ENCODE assay signal across 8 mouse cellular contexts in genomic region chr4:136755364-136755811, GRCm38 (mm10).
DNase-seq lines count a peak whose midpoint lies in the region; ATAC-seq and TF ChIP-seq lines count a peak whose summit lies in the region.

No protein-coding gene starts in this region.

- peak overlapping the region; percentile 60 for H3K9ac ChIP-seq in stomach, embryonic 16.5 days (ENCODE audit: low read length)

- H3K36me3 ChIP-seq in testis, adult 2 months (ENCODE audit: control insufficient read depth, insufficient read depth, low read length), result no peaks in the 10 kb centered on the region
- H3K36me3 ChIP-seq in stomach, embryonic 16.5 days (ENCODE audit: control insufficient read depth, insufficient read depth, low read length), result no peaks in the 10 kb centered on the region

- peak; percentile 43 for DNase-seq in adrenal gland, postnatal 10 days
- DNase-seq in adrenal gland, postnatal 36 days, result no peak
- DNase-seq in testis, postnatal 10 days (ENCODE audit: low spot score), result no peak
- DNase-seq in kidney, postnatal 14 days, result peak; percentile 65
- peak; percentile 86 for DNase-seq in mesoderm, embryonic 11.5 days (ENCODE audit: low read depth, low spot score)

- H3K9me3 ChIP-seq in stomach, embryonic 16.5 days (replicated peaks; ENCODE audit: control insufficient read depth, low read length), result no peaks in the 10 kb centered on the region

- WGBS in stomach, embryonic 16.5 days, result 2% methylated on average over 31 of the region's 31 CpGs

- TF ChIP-seq POLR2A in testis, adult 2 months (IDR thresholded peaks at IDR 0.05; ENCODE audit: control insufficient read depth, low read depth, low read length), result no peak

- 0 out of 2 replicates have a peak, but pooled peaks cover 2% of the 10 kb centered on the region for H3K27me3 ChIP-seq in testis, adult 2 months (ENCODE audit: control insufficient read depth, insufficient read depth, low read length)
- H3K27me3 ChIP-seq in stomach, embryonic 16.5 days (ENCODE audit: control insufficient read depth, insufficient read depth, low read length), result no peaks in the 10 kb centered on the region

- TF ChIP-seq CTCF in testis, adult 2 months (IDR thresholded peaks at IDR 0.05; ENCODE audit: control insufficient read depth, insufficient read depth, insufficient replicate concordance, low read depth, low read length), result no peak

- peak overlapping the region; percentile 61 for H3K4me2 ChIP-seq in stomach, embryonic 16.5 days (ENCODE audit: low read depth, low read length)

- H3K4me1 ChIP-seq in testis, adult 2 months (ENCODE audit: control insufficient read depth, insufficient read depth, low read length), result peaks cover 6% of the 10 kb centered on the region
- H3K4me1 ChIP-seq in stomach, embryonic 16.5 days (ENCODE audit: control insufficient read depth, insufficient read depth, low read length), result peaks cover 40% of the 10 kb centered on the region

- H3K27ac ChIP-seq in testis, adult 2 months (ENCODE audit: control insufficient read depth, insufficient read depth, low read depth, low read length), result no peak overlapping the region
- peak overlapping the region; percentile 51 for H3K27ac ChIP-seq in stomach, embryonic 16.5 days (ENCODE audit: low read length)

- ATAC-seq in stomach, embryonic 16.5 days (ENCODE audit: insufficient read depth, low FRiP score), result peak; percentile 64; the same call in 1 of the 2 replicates
- no peak for ATAC-seq in megakaryocyte, adult 5-6 weeks (ENCODE audit: poor library complexity, severe bottlenecking)

- peak overlapping the region; percentile 27; the same call in 1 of the 2 replicates for H3K4me3 ChIP-seq in testis, adult 2 months (ENCODE audit: control insufficient read depth, low read depth, low read length)
- peak overlapping the region; percentile 38 for H3K4me3 ChIP-seq in stomach, embryonic 16.5 days (replicated peaks; ENCODE audit: low read length)

Comparison
In these comparisons a context has a peak if more than half of its experiments do, and no peak if none do; other contexts are left out.
1. DNase-seq: peak in adrenal gland, postnatal 10 days (single experiment), kidney, postnatal 14 days (single experiment) and mesoderm, embryonic 11.5 days (single experiment); none in adrenal gland, postnatal 36 days (0 of 2) and testis, postnatal 10 days (single experiment).